Comparison of ENCODE assay signal across 23 mouse cellular contexts in the genomic region with DNA sequence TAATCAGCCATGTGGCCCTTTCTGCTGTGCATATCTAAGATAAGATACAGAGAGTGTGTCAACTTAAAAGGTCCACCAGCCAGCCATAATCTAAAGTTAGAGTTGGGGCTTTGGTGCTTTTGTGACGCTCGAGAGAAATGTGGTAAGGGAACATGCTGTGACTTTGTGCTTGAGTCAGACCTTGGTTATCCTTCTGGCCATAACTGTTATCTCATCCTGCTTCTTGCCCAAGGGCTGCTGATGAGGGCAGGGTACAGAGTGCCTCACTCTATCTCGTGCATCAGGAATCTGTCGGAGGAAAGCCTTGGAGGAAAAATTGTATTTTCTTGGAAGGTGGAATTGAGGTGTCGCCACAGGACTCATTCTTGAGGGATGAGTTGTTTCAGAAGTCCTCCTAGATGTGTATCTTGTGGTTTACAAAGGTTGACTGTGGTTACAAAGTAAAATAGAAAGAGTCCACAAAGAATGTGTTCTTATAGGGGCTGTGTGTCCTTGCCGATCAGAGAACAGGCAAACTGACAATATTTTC.
DNase-seq lines count a peak whose midpoint lies in the region; ATAC-seq and TF ChIP-seq lines count a peak whose summit lies in the region.
"Had no signal": no experiment of that assay in that cellular context is flagged by ENCODE, and none has a peak within 500 bp of the region (broad histone marks: within the 10 kb centered on the region; RNA-seq: fewer than 3 reads in every experiment).

No protein-coding gene starts in this region.

- H3K9me3 ChIP-seq in liver, postnatal 0 days (ENCODE audit: low read length) = no peaks in the 10 kb centered on the region
- H3K9me3 ChIP-seq in liver, embryonic 12.5 days (replicated peaks) = no peaks in the 10 kb centered on the region
- no peaks in the 10 kb centered on the region for H3K9me3 ChIP-seq in limb, embryonic 10.5 days (replicated peaks)
- H3K9me3 ChIP-seq: embryonic facial prominence, embryonic 15.5 days; neural tube, embryonic 15.5 days had no signal

- H3K27me3 ChIP-seq in liver, postnatal 0 days (ENCODE audit: insufficient read depth, low read length) = no peaks in the 10 kb centered on the region
- H3K27me3 ChIP-seq in liver, embryonic 12.5 days (replicated peaks) = no peaks in the 10 kb centered on the region
- H3K27me3 ChIP-seq in limb, embryonic 10.5 days (ENCODE audit: low read depth, poor library complexity, severe bottlenecking) = no peaks in the 10 kb centered on the region
- H3K27me3 ChIP-seq: embryonic facial prominence, embryonic 15.5 days; neural tube, embryonic 15.5 days had no signal

- no peak for TF ChIP-seq POLR2A in embryonic fibroblast, embryonic 13.5 days (IDR thresholded peaks at IDR 0.05; ENCODE audit: low read depth, low read length)

- no peak overlapping the region for H3K9ac ChIP-seq in liver, postnatal 0 days (replicated peaks)
- no peak overlapping the region for H3K9ac ChIP-seq in liver, embryonic 12.5 days
- H3K9ac ChIP-seq: embryonic facial prominence, embryonic 15.5 days; neural tube, embryonic 15.5 days had no signal

- TF ChIP-seq CTCF in liver, postnatal 0 days (IDR thresholded peaks at IDR 0.05; ENCODE audit: low read depth) = no peak
- no peak for TF ChIP-seq CTCF in embryonic fibroblast, embryonic 13.5 days (IDR thresholded peaks at IDR 0.05; ENCODE audit: borderline replicate concordance, insufficient read depth, low read length)

- H3K36me3 ChIP-seq in liver, postnatal 0 days (replicated peaks; ENCODE audit: insufficient read depth, low read length) = no peaks in the 10 kb centered on the region
- no peaks in the 10 kb centered on the region for H3K36me3 ChIP-seq in liver, embryonic 12.5 days
- peaks cover 9% of the 10 kb centered on the region for H3K36me3 ChIP-seq in limb, embryonic 10.5 days
- H3K36me3 ChIP-seq: embryonic facial prominence, embryonic 15.5 days; neural tube, embryonic 15.5 days had no signal

- H3K4me2 ChIP-seq in liver, postnatal 0 days (ENCODE audit: low read depth, low read length) = no peak overlapping the region
- H3K4me2 ChIP-seq in liver, embryonic 12.5 days = no peak overlapping the region
- H3K4me2 ChIP-seq: embryonic facial prominence, embryonic 15.5 days; midbrain, embryonic 11.5 days; neural tube, embryonic 15.5 days had no signal

- TF ChIP-seq EP300 in liver, postnatal 0 days (IDR thresholded peaks at IDR 0.05; ENCODE audit: low read depth) = peak; percentile 35; the same call in 1 of the 2 replicates

- DNase-seq in liver, postnatal 0 days = no peak
- DNase-seq in 416B (ENCODE audit: low read depth) = peak; percentile 68
- DNase-seq in limb, embryonic 10.5 days (ENCODE audit: low spot score) = peak; percentile 18
- no peak for DNase-seq in right cerebral cortex, postnatal 36 days (ENCODE audit: low spot score in 2 of 2)
- DNase-seq in cerebellum, postnatal 10 days = no peak
- DNase-seq: adrenal gland, postnatal 10 days; cerebellum, adult 8-10 months; kidney, adult 8-10 months; kidney, postnatal 10 days; lung, adult 18-20 months; lung, postnatal 14 days; right cerebral cortex, postnatal 14 days; spleen, adult 18-20 months had no signal

- no peak for ATAC-seq in liver, postnatal 0 days
- ATAC-seq in liver, embryonic 12.5 days = no peak
- no peak for ATAC-seq in cerebellum, adult (ENCODE audit: insufficient number of reproducible peaks, low FRiP score, low TSS enrichment)
- ATAC-seq: CD4-positive, CD25-positive, alpha-beta regulatory T cell, adult 4 months; forebrain, embryonic 16.5 days; hindbrain, postnatal 0 days had no signal

- H3K27ac ChIP-seq in liver, postnatal 0 days (ENCODE audit: low read depth) = no peak overlapping the region
- H3K27ac ChIP-seq in liver, embryonic 12.5 days = no peak overlapping the region
- H3K27ac ChIP-seq in embryonic fibroblast, embryonic 13.5 days (ENCODE audit: insufficient read depth, low read length) = peak overlapping the region; percentile 1; the same call in 1 of the 2 replicates
- H3K27ac ChIP-seq in limb, embryonic 10.5 days = no peak overlapping the region
- H3K27ac ChIP-seq: embryonic facial prominence, embryonic 15.5 days; hindbrain, embryonic 10.5 days; hindbrain, postnatal 0 days; neural tube, embryonic 15.5 days had no signal

- H3K4me3 ChIP-seq in liver, postnatal 0 days (ENCODE audit: low read depth, low read length) = no peak overlapping the region
- H3K4me3 ChIP-seq in liver, embryonic 12.5 days = no peak overlapping the region
- no peak overlapping the region for H3K4me3 ChIP-seq in embryonic fibroblast, embryonic 13.5 days (ENCODE audit: insufficient read depth, low read length)
- no peak overlapping the region for H3K4me3 ChIP-seq in limb, embryonic 10.5 days
- H3K4me3 ChIP-seq: embryonic facial prominence, embryonic 15.5 days; hindbrain, embryonic 10.5 days; neural tube, embryonic 15.5 days had no signal

- 42% methylated on average over 6 of the region's 6 CpGs for WGBS in liver, postnatal 0 days (ENCODE audit: insufficient replicate concordance)
- 16% methylated on average over 6 of the region's 6 CpGs for WGBS in liver, embryonic 12.5 days (ENCODE audit: insufficient replicate concordance)
- WGBS in limb, embryonic 10.5 days = 80% methylated on average over 6 of the region's 6 CpGs

- H3K4me1 ChIP-seq in liver, postnatal 0 days (ENCODE audit: insufficient read depth) = peaks cover 3% of the 10 kb centered on the region; the same call in 1 of the 2 replicates
- peaks cover 12% of the 10 kb centered on the region for H3K4me1 ChIP-seq in liver, embryonic 12.5 days
- H3K4me1 ChIP-seq in embryonic fibroblast, embryonic 13.5 days (ENCODE audit: control insufficient read depth, insufficient read depth, low read length) = peaks cover 13% of the 10 kb centered on the region
- H3K4me1 ChIP-seq in limb, embryonic 10.5 days = peaks cover 23% of the 10 kb centered on the region

Comparison
In these comparisons a context has a peak if more than half of its experiments do, and no peak if none do; other contexts are left out.
1. DNase-seq: peak in 416B (single experiment) and limb, embryonic 10.5 days (single experiment); none in liver, postnatal 0 days (single experiment), right cerebral cortex, postnatal 36 days (0 of 2) and cerebellum, postnatal 10 days (0 of 2).